ENCODE assay signal across 14 mouse cellular contexts in the genomic region with DNA sequence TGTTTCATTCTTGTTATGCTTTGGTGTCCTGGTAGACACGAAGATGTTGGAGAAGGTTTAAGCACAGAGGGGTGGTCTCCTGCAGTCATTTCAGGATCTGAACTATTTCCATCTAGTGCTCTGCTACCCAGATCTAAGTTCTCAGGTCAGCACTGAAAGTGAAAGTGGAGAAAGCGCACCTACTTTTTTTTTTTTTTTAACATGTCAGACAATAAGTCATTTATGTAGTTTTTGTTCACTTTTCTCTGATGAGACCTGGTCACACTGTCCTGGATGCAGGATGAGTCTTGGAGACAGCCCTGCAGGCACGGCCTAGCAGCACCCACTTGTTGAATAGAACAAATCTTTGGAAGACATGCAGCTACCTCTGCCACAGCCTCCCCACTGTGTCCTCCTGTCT.
"Had no signal": no experiment of that assay in that cellular context is flagged by ENCODE, and none has a peak within 500 bp of the region (broad histone marks: within the 10 kb centered on the region; RNA-seq: fewer than 3 reads in every experiment).

No protein-coding gene starts in this region.

- H3K4me3 ChIP-seq: kidney, embryonic 15.5 days; limb, embryonic 15.5 days; liver, embryonic 13.5 days; lung, embryonic 15.5 days; midbrain, embryonic 15.5 days had no signal

- DNase-seq: kidney, adult 2 months; kidney, postnatal 14 days; liver, embryonic 13.5 days; liver, postnatal 0 days; lung, postnatal 14 days; right cerebral cortex, postnatal 14 days; thymus, adult 18-20 months; thymus, postnatal 25 days had no signal

- ATAC-seq: liver, postnatal 0 days; midbrain, embryonic 15.5 days had no signal

- H3K4me2 ChIP-seq: kidney, embryonic 15.5 days; limb, embryonic 15.5 days; liver, embryonic 13.5 days; lung, embryonic 15.5 days; midbrain, embryonic 11.5 days; midbrain, embryonic 15.5 days had no signal

- H3K27ac ChIP-seq: kidney, embryonic 15.5 days; limb, embryonic 15.5 days; liver, embryonic 13.5 days; lung, embryonic 15.5 days; macrophage; midbrain, embryonic 15.5 days had no signal

- H3K27me3 ChIP-seq: kidney, embryonic 15.5 days; limb, embryonic 15.5 days; liver, embryonic 13.5 days; lung, embryonic 15.5 days; midbrain, embryonic 15.5 days had no signal

- H3K9me3 ChIP-seq: kidney, embryonic 15.5 days; limb, embryonic 15.5 days; liver, embryonic 13.5 days; lung, embryonic 15.5 days; midbrain, embryonic 15.5 days had no signal

- H3K9ac ChIP-seq: kidney, embryonic 15.5 days; limb, embryonic 15.5 days; liver, embryonic 13.5 days; liver, postnatal 0 days; lung, embryonic 15.5 days; midbrain, embryonic 15.5 days had no signal

- H3K4me1 ChIP-seq: kidney, embryonic 15.5 days; limb, embryonic 15.5 days; liver, embryonic 13.5 days; lung, embryonic 15.5 days; midbrain, embryonic 15.5 days had no signal

- H3K36me3 ChIP-seq: kidney, embryonic 15.5 days; limb, embryonic 15.5 days; liver, embryonic 13.5 days; lung, embryonic 15.5 days; midbrain, embryonic 15.5 days had no signal
